Mouse (Mus musculus): ENCODE measurements around the gene Sae1.

The Sae1 gene

GRCm38 (mm10) chr7:16387160-16388041 is at the start of gene Sae1:
TSS of gene Sae1 (minus strand) at chr7:16387806.
- DNase-seq (ENCODE audit: low read depth, low spot score): peak; percentile 96

- DNase-seq (ENCODE audit: low read depth, low spot score): no peak
Measured at GRCm38 (mm10) chr7:16435088-16435487, 47.5 kb upstream of the Sae1 start.

DNA sequence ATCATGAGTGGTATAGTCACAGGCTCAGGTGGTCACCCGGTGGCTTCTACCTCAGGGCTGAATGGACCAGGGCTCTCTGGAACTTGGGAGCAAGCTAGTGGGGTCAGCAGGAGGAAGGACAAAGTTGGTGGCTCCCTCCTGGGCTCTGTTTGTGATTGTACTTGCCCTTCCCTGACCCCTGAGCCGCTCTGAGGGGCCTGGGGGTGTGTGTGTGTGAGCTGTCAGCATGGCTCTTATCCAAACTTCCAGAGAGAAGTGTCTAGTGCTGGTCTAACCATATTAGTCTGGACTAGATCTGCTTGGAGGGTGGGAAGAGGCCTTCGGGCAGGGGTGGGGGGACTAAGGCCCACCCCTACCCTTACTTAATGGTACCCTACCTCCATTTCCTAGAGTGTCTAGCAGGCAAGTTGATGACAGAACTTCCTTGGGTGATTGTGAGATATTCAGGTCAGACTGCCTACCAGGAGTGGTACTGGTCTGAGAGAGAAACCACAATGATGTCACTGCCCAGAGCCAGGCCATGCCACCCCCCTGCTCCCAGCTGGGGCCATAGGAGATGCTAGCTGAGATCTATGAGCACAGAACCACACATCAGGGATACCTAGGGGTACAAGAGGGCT is 45.9 kb upstream of the Sae1 start:
- DNase-seq (ENCODE audit: low read depth, low spot score): no peak

DNA sequence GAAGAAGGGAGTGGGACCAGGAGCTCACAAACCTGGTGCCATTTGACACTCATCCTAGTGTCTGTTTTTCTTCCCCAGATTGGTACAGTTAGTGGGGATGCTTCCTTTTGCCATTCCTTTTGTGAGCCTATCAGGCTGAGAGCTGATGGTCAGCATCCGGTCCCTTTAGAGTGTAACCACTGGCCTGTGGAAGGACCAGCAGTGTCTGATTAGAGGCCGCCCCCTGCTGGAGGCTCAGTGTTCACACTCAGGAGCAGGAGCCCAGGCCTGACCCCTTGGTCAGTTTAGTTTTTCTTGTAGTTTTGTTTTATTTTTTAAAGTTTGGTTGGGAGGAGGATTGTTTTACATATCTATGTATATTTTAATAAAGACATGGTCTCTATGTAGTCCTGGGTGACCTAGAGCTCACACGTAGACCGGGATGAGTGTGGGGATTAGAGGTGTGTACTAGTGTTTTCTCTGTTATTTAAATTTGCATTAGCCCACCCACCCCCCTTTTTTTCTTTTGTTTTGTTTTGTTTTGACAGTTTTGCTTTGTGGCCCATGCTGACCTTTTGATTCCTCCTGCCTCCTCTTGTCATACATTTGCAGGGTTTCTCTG is 38.6 kb upstream of the Sae1 start:
- peak; percentile 68 for DNase-seq (ENCODE audit: low read depth, low spot score)

GRCm38 (mm10) chr7:16425721-16426120 is 38.1 kb upstream of the Sae1 start:
- no peak for DNase-seq (ENCODE audit: low read depth, low spot score)

DNA sequence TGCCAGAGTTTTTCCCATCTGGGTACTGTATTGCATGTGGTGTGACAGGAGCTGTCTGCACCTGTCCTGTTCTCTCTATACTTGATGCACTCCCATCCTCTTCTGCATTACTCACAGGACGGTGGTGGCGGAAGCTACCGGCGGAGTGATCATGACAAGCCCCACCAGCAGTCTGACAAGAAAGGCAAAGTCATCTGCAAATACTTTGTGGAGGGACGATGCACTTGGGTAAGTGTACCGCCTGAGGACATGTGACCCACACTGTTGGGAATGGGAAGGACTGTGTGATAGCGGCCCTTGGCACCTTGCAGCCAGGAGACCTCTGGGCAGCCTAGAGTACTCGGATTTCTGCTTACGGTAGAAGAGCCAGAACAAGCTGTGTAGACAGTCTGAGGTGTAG is 36.1 kb upstream of the Sae1 start:
- no peak for DNase-seq (ENCODE audit: low read depth, low spot score)

DNA sequence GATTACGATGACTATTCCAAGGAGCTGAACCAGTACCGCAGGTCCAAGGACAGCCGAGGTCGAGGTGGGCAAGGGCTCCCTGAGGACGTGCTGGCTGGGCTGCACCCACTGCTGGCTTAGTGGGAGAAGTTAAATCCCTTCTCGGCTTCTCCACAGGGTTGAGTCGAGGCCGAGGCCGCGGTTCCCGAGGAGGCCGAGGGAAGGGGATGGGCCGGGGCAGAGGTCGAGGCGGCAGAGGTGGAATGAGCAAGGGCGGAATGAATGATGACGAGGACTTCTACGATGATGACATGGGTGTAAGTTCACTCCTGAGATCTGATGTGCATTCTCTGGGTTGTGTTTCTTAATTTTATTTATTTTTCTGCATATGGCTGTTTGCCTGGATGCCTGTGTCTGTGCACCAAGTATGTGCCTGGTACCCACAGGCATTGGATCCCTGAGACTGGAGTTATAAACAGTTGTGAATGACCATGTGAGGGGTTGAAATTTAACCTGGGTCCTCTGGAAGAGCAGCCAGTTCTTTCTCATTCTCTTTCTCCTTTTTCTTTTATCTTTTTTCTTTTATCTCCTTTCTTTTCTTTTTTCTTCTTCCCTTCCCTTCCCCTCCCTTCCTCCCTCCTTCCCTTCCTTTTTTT is 34.7 kb upstream of the Sae1 start:
- no peak for DNase-seq (ENCODE audit: low read depth, low spot score)

DNA sequence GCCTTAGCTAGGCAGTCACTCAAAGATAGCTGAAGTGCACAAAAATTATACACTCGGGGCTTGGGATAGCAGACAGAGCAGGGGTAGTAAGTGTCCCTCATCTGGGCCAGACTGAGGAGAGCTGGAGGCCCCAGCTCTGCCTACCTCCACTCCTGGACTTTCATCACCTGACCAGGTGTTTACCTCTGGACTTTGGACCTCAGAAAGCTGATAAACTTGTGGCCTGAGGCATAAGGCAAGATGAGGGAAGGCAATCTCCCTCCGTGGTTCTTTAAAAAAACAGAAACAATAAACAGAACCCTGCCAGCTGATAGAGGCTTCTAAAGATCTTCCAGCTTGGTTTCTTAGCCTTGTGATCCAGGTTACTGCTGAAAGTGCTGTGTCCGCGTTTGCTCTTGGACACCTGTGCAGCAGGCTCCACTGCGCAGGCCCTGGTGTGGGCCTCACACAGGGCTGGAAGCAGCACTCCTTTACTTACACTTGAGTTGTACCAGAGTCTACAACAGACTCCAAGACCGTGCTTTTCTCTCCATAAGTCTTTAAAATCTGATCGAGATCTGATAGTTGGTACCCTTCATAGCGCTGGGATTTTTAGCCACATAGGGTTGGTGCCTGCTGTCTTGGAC is 33.0 kb upstream of the Sae1 start:
- DNase-seq (ENCODE audit: low read depth, low spot score): no peak

DNA sequence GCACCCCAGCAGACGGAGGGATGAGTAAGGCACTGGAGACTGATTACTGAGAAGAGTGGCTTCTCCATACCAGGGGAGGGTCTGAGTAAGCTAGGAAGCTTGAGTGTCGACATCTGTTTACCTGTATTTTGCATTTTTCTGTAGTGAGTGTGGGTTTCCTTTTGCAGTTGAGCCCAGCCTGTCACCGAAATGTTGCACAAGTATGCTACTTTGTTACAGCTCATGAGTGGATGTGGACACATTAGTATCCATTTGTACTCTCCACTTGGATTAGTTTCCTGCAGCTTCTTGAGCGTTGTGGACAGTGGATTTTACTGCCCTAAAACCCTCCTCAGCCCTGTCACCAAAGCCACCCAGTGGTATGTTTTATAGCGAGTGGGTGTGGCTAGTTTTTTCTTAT is 31.1 kb upstream of the Sae1 start:
- no peak for DNase-seq (ENCODE audit: low read depth, low spot score)

GRCm38 (mm10) chr7:16417141-16417771 is 29.6 kb upstream of the Sae1 start:
- DNase-seq (ENCODE audit: low read depth, low spot score): no peak

GRCm38 (mm10) chr7:16415426-16415825 is 27.8 kb upstream of the Sae1 start:
- no peak for DNase-seq (ENCODE audit: low read depth, low spot score)

DNA sequence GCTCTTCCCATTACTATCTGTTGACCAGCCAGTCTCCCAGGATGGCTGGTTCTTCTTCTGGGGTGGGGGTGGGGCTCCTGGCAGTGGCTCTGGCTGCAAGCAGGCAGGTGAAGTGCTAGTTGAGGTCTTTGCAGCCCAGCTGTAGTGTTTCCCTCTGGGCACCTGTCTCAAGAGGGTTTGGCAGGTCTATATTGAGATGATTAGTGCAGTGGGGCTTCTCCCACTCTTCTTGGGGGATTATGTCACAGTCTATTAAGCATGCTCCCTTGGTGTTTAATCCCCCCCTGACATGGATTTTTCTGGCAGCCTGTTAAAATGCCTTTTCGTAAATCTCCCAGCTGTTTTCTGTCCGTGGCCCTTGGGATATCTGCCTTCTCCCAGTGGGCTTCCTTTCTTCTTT is 25.3 kb upstream of the Sae1 start:
- peak; percentile 67 for DNase-seq (ENCODE audit: low read depth, low spot score)

- no peak for DNase-seq (ENCODE audit: low read depth, low spot score)
Measured at GRCm38 (mm10) chr7:16412220-16412896, 24.8 kb upstream of the Sae1 start.

DNA sequence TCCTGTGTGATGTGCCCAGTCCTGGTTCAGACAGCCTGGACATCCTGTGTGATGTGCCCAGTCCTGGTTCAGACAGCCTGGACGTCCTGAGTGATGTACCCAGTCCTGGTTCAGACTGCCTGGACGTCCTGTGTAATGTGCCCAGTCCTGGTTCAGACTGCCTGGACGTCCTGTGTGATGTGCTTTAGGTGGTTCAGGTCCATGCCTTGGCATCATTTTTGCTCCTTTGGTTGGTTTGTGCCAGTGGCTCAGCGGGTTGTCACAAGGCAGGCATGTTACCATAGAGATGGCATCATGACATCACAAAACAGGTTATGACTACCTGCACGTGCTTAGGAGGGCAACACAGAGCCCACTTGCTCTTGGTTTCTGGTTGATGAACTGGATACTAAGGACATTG is 23.5 kb upstream of the Sae1 start:
- DNase-seq (ENCODE audit: low read depth, low spot score): no peak

GRCm38 (mm10) chr7:16406978-16407377 is 19.4 kb upstream of the Sae1 start:
- DNase-seq (ENCODE audit: low read depth, low spot score): no peak

- DNase-seq (ENCODE audit: low read depth, low spot score): no peak
Measured at GRCm38 (mm10) chr7:16405516-16406351, 18.1 kb upstream of the Sae1 start.

GRCm38 (mm10) chr7:16405073-16405455 is 17.5 kb upstream of the Sae1 start:
- no peak for DNase-seq (ENCODE audit: low read depth, low spot score)

- no peak for DNase-seq (ENCODE audit: low read depth, low spot score)
Measured at GRCm38 (mm10) chr7:16404315-16405072, 16.9 kb upstream of the Sae1 start.

All from retina, postnatal 7 days (tissue).